Mouse (Mus musculus) testis, adult 2 months (tissue): ENCODE data around the gene Chst11.

ENCODE experiments used
- CTCF ChIP-seq: fragments of 200-500 bp; IDR thresholded peaks from 2 replicates; pipeline ENCODE4 v1.5.1; 2012; ENCODE audit warnings: low read depth, mild to moderate bottlenecking, inconsistent platforms, low read length, moderate library complexity; ENCODE audit not compliant: control insufficient read depth, insufficient read depth, insufficient replicate concordance
- POLR2A ChIP-seq: fragments of 200-500 bp; IDR thresholded peaks from 2 replicates; pipeline ENCODE4 v1.6.1; 2012; ENCODE audit warnings: low read depth, mild to moderate bottlenecking, inconsistent platforms, low read length, moderate library complexity; ENCODE audit not compliant: control insufficient read depth

- no peak for TF ChIP-seq POLR2A
- TF ChIP-seq CTCF: no peak
Observed at GRCm38 (mm10) chr10:83191982-83192381, 206.7 kb downstream of the Chst11 start.
